Mouse (Mus musculus) yolk sac, embryonic 10.5 days (tissue): Measurements from ENCODE around the gene Avl9.

ENCODE experiments used
- DNase-seq: peaks from one replicate; pipeline ENCODE4 v3.0.0-alpha.2; 2017; ENCODE audit warnings: low spot score

Avl9 gene

DNA sequence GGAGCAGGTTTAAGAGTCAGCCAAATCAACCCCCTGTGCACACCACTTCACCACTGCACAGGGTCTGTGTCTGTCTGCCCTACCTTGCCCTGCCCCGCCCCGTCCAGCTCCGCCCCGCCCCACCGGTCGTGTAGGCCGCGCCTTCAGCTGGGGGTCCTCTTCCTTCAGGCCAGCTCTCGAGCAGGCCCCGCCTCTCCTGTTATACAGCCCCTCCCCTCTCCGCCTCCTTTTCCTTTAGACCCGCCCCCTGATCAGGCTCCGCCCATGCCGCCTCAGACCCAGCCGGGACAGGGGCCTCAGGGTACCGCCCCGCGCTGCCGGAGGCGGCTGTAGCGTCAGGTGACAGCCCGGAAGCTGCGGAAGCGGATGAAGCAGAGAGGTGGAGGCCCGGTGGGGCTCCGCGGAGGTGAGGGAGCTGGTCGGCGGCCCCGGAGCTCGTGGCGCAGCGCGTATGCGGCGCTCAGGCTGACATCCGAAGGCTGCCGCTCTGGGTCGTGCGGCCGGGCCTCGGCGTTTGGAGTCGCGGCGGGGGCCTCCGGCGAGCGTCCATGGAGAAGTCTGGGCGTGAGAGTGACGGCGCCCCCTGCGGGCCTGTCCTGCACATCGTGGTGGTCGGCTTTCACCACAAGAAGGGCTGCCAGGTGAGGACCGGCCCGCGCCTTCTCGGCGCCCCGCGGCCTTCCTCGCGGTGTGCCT is at the start of gene Avl9:
Avl9 (plus strand) TSS at position 326 of the 696 bp plus-strand sequence.
- DNase-seq, result peak; percentile 99

DNA sequence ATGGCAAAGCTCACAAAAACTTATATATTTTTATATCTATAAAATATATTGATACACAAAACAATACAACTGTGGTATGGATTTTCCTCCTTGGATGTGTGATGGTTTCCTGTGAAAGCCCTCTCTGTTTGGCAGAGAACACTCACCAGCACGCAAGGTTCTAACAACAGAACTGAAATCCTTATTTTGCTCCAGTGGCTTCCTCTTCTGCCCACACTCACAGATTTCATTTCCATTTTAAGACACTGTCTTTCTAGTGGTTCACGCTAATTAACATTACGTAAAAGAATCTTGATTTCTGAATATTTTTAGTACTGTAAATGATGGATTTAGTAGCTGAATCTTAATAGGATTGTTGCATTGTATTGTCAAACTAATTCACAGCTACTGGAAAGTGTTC is 26.5 kb upstream of the Avl9 start:
- no peak for DNase-seq

DNA sequence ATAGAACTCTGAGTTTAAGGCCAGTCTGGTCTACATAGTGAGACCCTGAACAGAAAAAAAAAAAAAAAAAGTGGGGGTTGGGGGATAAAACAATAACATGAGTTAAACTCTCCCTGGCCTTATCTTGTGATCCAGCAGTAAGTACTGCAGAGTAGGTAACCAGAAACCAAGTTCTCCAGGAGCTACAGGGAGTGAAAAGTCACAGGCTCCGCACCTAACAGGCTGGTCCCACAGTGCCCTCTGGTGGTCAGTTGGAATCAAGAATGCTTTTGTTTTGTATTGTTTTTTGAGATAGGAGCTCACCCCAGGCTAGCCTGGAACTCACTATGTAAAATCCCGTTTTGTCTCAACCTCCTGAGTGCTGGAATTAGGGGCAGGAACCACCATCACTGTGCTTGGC is 23.5 kb upstream of the Avl9 start:
- DNase-seq, result peak; percentile 10

DNA sequence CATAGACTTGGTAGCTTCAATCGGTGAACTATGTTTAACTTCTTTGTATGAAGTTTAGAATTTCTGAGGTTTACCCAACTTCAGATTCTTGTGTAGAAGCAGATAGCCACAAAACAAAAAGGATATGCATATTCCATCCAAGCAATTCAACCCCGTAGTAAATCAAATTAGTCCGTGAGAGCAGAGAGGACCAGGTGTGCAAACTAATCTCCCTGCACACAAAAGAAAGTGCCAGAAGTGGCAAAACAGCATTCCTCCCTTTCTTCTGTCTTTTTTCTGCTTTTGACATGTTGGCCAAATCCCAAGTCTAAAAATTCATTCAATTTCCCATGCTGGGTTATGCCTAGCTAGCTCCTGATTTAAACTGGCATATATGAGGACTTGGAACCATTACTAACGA is 22.3 kb upstream of the Avl9 start:
- DNase-seq, result no peak

DNA sequence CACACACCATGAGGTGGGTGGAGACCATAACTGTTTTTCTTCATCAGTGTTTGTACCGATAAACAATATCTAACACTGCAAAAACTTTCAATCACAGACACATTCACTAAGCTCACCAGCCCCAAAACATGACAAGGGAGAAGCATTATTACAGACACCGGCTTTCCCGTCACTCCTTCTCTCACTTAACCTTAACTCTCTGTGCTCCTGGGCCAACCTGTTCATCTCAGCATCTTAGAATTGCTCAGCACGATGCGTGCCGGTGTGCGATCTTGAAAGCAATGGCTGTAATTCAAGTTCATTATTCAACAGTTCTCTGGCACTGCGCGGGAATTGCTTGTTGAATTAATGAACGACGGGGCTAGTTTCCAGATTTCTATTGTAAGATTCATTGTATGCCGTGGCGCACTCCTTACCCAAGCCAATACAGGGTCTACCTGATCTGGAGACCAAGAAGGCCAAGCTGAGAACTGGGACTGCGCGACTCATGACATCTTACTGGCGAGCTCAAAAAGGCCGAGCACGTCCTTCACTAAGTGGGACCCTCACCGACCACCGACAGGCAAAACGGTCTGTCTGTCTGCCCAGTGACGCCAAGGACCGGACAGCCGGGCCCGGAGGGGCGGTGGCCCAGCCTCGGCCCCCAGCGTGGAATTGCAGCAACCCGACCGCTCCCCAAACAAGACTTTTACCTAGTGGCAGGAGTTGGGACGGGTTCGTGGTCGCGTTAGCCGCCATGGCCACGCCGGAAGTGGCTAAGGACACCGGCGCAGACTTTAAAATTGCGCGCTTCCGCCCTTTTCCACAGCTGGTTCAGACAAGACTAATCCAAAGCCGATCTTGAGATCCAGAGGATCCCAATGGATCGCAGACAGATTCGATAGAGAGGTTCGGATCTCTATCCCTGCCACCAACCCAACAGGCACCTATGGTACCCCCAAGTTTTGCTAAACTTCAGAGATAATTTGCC is 10.5 kb upstream of the Avl9 start, which contains the start of gene Lsm5:
Lsm5 (minus strand) TSS at position 780 of the 970 bp plus-strand sequence.
- DNase-seq, result peak; percentile 84

DNA sequence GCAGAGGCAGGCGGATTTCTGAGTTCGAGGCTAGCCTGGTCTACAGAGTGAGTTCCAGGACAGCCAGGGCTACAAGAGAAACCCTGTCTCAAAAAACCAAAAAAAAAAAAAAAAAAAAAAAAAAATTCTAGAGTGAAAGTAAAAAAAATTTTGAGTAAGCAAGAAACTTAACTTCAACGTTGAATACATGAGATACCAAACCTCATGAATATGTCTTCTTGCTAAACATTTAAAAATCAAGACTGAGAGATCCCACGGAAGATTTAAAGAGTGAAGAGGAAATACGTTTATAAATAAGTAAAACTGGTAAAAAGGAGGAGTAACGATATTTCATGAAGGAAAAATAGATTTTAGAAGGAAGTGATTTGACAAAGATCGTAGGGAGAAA is 519 bp upstream of the Avl9 start:
- no peak for DNase-seq

DNA sequence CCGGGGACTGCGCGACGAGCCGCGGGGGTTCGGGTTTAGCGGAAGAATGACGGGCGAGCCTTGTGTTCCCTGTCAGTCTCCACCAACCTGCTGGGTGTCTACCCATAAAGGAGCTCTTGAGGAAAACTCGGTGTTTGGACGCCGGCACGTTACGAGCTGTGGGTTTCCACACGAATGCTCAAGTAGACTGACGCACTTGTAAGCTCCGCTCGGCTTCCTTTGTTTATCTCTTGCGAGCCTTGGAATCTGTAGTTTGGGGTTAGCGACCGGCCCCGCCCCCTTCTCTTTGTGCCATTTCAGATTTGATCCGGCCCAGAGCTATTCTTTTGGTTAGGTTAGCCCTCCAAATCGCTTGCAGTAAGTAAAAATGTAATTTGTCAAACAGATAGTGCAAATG is 569 bp downstream of the Avl9 start:
- DNase-seq, result no peak

DNA sequence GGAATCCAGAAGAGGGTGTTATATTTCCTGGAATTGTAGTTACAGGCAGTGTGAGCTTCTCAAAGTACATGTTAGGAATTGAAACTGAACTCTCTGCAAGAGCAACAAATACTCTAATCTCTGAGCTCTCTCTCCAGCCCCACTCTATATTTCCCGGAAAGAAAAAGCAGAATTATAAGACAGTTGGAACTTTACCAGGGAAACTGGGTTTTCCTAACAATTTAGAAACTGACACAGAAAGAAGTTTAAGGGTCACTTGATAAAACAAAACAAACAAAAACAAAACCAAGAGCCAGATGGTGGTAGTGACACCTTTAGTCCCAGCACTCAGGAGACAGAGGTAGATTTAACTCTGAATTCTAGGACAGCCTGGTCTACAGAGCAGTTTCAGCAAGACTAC is 4.4 kb downstream of the Avl9 start:
- DNase-seq, result no peak

DNA sequence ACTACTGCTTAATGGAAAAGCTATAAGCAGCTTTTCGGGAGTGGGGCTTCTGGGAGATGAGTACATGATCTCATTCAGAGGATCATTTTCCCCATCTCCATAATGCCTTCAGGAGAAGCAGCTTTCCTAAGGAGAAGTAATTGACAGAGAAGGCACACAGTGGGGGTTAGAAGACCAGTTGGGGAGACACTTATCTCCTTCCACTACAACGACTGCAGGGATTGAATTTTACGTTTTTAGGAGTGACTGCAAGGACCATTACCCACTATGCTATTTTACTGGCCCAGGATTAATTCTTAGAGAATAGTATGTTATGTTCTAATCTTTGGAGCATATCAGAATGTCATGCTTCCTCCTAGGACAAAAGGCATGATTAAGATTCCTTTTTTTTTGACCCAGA is 6.2 kb downstream of the Avl9 start:
- no peak for DNase-seq

DNA sequence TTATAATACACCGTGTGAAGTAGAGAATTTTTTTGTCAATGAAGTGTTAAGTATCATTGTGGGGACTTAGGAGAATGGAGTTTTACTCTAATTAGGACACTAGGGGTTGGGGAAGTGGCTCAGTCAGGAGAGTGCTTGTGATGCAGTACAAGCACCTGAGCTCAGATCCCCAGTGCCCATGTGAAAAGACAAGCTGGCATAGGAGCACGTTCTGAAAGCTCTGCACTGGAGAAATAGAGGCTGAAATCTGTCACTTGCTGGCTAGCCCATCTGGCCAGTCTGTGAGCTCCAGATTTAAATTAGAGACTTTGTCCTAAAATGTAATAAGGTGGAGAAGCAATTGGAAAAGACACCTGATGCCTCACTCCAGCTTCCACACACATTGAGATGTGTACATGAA is 17.8 kb downstream of the Avl9 start:
- no peak for DNase-seq

DNA sequence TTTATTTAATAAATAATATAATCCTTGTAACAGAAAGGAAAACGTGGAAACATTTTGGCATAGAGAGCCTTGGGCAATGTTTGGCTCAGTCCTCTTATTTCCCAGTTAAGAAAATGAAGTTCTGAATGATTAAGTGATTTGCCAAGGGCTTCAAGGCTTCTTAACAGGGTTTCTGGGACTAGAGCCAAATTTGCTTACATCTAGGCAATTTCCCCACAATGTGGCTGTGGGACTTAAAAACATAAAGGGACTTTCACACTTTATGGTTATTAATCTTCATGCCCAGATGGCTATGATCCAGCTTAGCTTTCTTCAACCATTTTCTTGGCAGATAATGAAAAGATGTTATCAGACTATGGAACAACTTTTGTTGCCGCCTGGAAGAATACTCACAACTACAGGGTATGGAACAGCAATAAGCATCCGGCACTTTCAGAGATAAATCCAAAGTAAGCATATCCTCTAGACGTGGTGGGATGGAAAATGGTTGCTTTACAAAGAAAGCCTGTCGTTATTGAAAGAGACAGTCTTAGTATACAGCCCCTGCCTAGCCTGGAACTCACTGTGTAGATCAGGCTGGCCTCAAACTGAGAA is 31.3 kb downstream of the Avl9 start:
- DNase-seq, result no peak

DNA sequence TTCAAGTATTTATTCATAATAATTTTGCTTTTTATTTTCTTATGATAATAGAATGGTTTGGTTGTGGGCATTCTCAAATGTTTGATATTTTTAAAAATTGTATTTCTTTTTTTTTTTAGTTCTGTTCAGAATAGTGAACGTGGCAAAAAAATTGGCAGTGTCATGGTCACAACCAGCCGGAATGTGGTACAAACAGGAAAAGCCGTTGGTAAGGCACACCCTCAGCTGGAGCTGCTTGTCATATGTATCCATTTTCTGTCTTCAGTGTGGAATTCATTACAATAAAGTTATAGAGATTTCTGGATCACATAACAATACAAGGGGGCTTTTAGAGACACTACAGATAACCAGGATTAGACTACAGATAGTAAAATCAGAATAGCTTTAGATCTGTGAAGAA is 39.0 kb downstream of the Avl9 start:
- DNase-seq, result no peak

DNA sequence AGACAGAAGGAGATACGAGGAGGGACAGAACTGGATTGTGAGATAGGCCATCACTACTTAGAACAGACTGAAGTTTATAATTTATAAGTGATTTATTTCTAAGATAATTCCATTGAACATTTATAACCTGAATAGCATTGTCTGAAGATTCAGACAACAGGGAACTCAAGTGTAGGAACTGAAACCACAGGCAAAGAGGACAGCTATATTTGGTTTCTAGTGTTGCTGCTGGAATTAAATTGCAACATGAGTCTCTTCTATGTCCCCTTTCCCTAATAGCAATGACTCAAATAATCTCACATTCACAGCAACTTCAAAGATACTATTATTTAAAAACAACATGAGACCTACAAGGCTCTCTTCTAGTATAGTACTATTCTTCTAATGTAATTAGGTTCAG is 41.4 kb downstream of the Avl9 start:
- DNase-seq, result no peak

DNA sequence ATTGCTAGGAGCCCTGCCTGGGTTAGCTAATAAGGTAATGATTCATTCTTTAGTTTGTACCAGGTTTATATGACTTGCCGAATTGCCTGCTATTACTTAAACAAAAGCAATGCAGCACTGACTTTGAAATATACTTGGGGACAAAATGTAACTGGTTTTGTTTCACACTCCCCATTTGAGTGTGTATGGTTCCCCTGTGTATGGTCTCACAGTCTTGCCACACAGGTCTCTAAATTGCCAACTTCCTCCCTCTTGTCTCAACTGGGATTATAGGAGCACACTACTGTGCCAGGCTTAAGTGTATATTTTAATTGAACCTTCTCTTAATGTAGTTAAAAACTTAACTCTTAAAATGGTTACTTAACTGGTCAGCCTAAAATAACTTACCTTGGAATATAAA is 44.6 kb downstream of the Avl9 start:
- no peak for DNase-seq

DNA sequence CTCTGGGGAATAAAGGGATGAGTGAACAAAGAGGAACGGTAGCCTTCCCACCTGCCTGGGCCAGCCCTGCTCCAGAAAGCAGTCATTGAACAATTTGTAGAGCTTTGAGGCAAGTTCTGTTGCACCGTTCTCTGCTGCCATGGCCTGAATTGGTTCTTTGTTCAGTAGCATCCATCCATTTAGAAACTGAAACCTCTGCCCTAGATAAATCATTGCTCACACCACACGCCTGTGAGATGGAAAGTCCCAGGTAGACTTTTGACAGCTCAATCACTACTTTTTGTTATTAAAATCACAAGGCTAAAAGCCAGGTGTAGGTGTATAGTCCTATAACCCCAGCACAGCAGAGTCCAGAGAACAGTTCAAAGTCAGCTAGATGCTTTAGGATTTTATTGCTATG is 50.6 kb downstream of the Avl9 start:
- DNase-seq, result no peak

DNA sequence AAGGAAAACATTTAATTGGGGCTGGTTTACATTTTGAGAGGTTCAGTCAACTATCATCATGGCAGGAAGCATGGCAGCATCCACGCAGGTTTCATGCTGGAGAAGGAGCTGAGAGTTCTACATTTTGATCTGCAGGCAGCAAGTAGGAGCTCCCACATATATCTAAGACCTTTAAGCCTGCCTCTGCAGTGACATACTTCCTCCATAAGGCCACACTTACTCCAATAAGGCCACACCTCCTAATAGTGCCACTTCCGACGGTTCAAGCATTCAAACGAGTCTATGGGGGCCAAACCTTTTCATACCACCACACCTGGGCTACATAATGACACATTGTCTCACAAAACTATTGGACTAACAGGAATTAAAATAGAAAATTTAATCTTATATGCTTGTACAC is 51.0 kb downstream of the Avl9 start:
- DNase-seq, result no peak

DNA sequence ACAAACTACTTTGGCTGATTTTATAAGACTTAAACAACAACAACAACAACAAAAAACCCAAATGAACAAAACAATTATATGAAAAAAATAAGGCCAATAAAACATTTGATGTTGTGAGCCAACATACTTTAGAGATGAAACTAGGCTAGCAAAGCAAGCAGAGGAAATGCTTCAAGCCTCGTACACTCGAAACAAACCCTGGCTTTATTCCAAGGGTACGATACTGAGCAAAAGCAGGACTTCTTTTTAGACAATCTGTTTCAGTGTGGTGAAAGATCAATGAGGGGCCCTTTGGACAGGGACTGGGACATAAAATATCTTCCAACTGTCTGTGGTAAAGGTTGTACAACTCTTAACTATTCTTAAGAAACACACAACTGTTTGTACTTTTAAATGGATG is 61.1 kb downstream of the Avl9 start:
- DNase-seq, result no peak

DNA sequence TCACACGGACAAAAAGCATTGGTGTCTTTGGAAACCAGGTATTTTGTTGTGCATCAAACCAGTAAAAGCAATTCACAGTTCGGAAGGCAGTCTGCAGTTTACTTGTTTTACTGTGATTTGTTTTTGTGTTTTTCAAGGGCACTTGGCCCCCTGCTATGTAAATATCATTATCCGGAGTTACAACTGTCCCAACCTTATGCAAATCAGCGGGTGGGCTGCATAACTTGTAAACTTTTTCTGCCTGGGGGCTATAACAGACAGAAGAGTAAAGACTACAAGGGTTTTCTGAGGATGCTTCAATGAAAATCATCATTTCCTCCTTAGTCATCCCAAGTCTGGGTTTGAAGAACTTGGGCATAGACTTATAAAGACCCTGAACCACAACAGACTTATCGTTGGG is 64.9 kb downstream of the Avl9 start:
- DNase-seq, result no peak

DNA sequence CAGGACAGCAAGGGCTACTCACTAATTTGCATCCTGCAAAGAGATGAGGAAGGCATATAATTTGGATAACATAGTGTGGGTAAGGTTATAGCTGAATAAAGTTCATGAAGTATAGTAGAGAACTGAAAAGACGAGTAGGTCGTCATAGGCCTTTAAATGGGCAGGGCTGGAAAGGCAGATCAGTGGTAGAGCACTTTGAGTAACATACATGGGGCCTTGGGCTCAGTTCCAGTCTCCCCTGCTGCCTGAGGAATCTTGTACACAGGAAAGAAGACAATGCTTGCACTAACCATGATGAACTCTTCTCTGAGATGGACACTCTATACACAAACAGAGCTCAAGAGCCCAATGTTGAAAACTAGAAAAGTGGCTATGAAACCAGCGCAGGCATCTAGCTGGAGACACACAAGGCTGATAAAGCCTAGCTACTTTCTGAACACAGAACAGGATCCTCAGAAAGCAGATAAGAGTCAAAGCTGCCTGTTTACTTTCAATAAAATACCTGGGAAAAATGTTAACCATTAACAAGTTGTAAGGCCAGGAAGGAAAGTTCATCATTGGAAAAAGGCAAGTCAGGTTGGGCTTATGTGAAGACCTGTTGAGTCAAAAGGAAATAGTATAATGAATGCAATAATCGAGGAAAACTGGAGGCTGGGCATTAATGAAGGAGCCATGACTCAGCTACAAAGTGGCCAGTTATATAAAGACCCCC is 69.0 kb downstream of the Avl9 start:
- peak; percentile 34 for DNase-seq

DNA sequence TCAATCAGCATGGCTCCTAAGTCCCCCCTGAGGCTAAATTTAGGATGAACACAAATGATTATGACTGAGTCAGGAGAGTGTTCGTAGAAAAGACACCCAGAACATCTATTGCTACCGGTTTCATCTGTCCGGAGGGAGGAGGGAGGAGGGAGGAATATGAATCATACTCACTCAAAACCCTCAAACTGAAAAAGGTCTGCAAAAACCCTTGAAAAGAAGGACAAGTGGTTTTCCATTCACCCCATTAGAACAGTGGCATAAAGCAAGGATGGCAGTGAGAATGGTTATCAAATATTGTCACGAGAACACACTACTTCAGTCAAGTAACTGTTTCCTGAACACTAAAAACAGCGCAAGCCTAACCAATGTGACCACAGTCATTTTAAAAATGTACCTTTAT is 70.4 kb downstream of the Avl9 start:
- DNase-seq, result no peak

DNA sequence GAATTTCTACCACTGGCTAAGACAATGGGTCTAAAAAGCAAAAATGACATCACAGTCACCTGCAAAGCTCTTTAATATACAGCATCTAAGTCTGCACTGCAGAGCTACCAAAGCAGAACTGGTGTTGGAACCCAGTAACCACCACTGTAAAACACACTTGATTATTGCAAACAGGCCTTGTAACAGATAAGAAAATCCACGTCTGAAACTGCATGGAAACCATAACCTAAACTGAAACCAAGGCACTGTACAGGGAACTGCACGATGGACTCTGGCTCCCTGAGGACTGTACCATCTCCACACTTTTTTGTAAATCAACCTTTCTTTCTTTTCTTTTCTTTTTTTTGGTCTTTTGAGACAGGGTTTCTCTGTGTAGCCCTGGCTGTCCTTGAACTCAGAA is 73.0 kb downstream of the Avl9 start:
- no peak for DNase-seq

DNA sequence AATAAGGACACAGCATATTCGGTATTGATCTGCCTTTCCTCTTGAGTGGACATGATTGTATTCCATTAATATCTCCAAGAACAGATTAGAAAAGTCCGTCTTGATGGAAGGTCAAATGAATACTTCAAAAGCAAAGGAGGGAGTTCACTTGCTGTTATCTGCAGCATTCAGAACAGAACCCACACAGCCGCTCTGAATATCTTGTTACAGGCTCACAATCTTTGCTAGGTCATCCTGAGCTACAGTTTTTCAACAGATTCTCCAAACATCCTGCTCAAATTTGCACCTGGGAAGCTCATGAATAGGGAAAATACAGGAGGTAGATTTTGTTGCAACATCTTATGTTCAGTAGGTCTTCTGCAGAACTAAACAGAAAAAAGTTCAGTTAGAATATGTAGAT is 74.6 kb downstream of the Avl9 start:
- DNase-seq, result no peak
